Mouse (Mus musculus) cerebellum, adult 2 months (tissue): ENCODE results near the gene Cfh. TPM values are rescaled to one million over a fixed set of nuclear protein-coding genes. Genes with fewer than 3 reads are reported as not detected.

Experiments
- DNase-seq, 2 experiments: peaks; one replicate each; pipeline ENCODE4 v3.0.0; 2021
- H3K27ac ChIP-seq: fragments of 200-500 bp; 2 replicates; pipeline ENCODE4 v1.5.1; 2012; ENCODE audit warnings: low read length, control low read depth, inconsistent platforms; ENCODE audit not compliant: insufficient read depth
- H3K27me3 ChIP-seq: fragments of 200-500 bp; 2 replicates; pipeline ENCODE4 v1.6.1; 2012; ENCODE audit warnings: inconsistent platforms, mild to moderate bottlenecking, low read length, moderate library complexity; ENCODE audit not compliant: control insufficient read depth, insufficient read depth
- H3K4me1 ChIP-seq: fragments of 200-500 bp; 2 replicates; pipeline ENCODE4 v1.6.1; 2011; ENCODE audit warnings: low read length; ENCODE audit not compliant: control insufficient read depth, insufficient read depth
- H3K4me3 ChIP-seq: fragments of 200-500 bp; replicated peaks from 2 replicates; pipeline ENCODE3; 2011; ENCODE audit warnings: mild to moderate bottlenecking, low read depth, low read length, control low read depth; ENCODE audit not compliant: insufficient read depth
- CTCF ChIP-seq: fragments of 200-500 bp; IDR thresholded peaks from 2 replicates; pipeline ENCODE4 v1.5.1; 2011; ENCODE audit warnings: low read depth, mild to moderate bottlenecking, control low read depth, low read length, moderate library complexity, borderline replicate concordance; ENCODE audit not compliant: insufficient read depth
- POLR2A ChIP-seq: fragments of 200-500 bp; IDR thresholded peaks from 2 replicates; pipeline ENCODE4 v1.6.1; 2011; ENCODE audit warnings: low read length, control low read depth, borderline replicate concordance; ENCODE audit not compliant: insufficient read depth
- WGBS: fragments of 180-500 bp; shearing (Covaris S2); methylation state at CpG from one replicate; pipeline ENCODE4 v1.1.7; 2018; 5-methylcytosine and 5-hydroxymethylcytosine counted together
- polyA plus RNA-seq: library from polyadenylated mRNA; depleted of rRNA; stranded (reverse); fragments of >200 nt; gene quantifications from 2 replicates; pipeline ENCODE4 v1.2.3, GENCODE M21; 2012; rRNA removed

Cfh gene
- polyA plus RNA-seq, 1 experiment = 7.4 TPM

- Histone ChIP-seq H3K27ac (no peak overlapping the region), H3K27me3 (no peaks in the 10 kb centered on the region), H3K4me1 (no peaks in the 10 kb centered on the region), H3K4me3 (no peak overlapping the region)
- TF ChIP-seq CTCF = no peak
- no peak for TF ChIP-seq POLR2A
- WGBS = 64% methylated on average over 3 of the region's 3 CpGs
- no peak for DNase-seq
Measured at GRCm38 (mm10) chr1:140158970-140159369, 24.6 kb downstream of the Cfh start.

DNA sequence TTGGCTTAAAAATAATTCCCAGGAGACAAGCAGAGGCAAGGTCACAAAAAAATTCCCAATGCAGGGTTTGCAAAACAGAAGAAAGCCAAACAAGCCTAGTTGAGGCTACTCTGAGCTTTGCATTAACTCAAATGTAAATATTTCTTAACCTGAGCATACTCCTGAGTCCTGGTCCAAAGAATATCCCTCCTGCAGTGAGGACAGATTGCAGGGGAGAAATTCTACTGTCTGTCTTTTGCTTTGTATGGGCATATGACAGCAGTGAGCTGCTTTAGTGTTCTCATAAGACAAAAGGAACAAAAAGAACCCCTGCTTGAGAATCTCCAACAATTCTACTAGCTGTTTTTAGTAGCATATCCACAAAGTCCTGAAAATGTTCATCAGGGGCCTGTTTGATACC lies 114.1 kb downstream of the Cfh start:
- Histone ChIP-seq H3K4me1 (no peaks in the 10 kb centered on the region), H3K4me3 (no peak overlapping the region), H3K27me3 (no peaks in the 10 kb centered on the region), H3K27ac (no peak overlapping the region)
- DNase-seq = peak in 1 of 2 experiments; percentile 55
- TF ChIP-seq POLR2A (no peak), CTCF (no peak)

Other genes with a start within 250 kb of the Cfh start
- 0.60 and 0.72 TPM in 2 replicates for gene Kcnt2, start 62.4 kb upstream of the Cfh start, polyA plus RNA-seq